Mouse (Mus musculus) MEL (cell line): ENCODE results near the gene Ubap1l.

Experiments
- BHLHE40 ChIP-seq: IDR thresholded peaks from 2 replicates; pipeline ENCODE4 v1.6.1; 2012; ENCODE audit warnings: low read depth, mild to moderate bottlenecking, inconsistent platforms, low read length, improper control_type of control experiment, borderline replicate concordance
- CTCF ChIP-seq, 3 experiments: IDR thresholded peaks in 2 of 3; conservative IDR thresholded peaks in 1 of 3; 2 replicates each; pipeline ENCODE4 v1.5.1; 2011 to 2012; ENCODE audit warnings: low read length in 3 of 3, low read depth in 2 of 3, mild to moderate bottlenecking in 2 of 3, improper control_type of control experiment in 1 of 3, inconsistent platforms in 1 of 3, mixed read lengths in 1 of 3, moderate library complexity in 1 of 3; ENCODE audit not compliant: control insufficient read depth in 1 of 3, insufficient read depth in 1 of 3, poor library complexity in 1 of 3, severe bottlenecking in 1 of 3
- EP300 ChIP-seq, 2 experiments: IDR thresholded peaks; 2 replicates each; pipeline ENCODE4 v1.6.1; 2011; ENCODE audit warnings: improper control_type of control experiment in 2 of 2, low read length in 2 of 2, low read depth in 1 of 2, mild to moderate bottlenecking in 1 of 2
- GATA1 ChIP-seq: IDR thresholded peaks from 2 replicates; pipeline ENCODE4 v1.6.1; 2011; ENCODE audit warnings: low read depth, low read length, improper control_type of control experiment
- NELFE ChIP-seq: IDR thresholded peaks from 2 replicates; pipeline ENCODE4 v1.6.1; 2011; ENCODE audit warnings: low read depth, low read length, improper control_type of control experiment
- POLR2A ChIP-seq, 2 experiments: IDR thresholded peaks; 2 replicates each; pipeline ENCODE4 v1.6.1; 2011 to 2012; ENCODE audit warnings: low read length in 2 of 2, mild to moderate bottlenecking in 2 of 2, control low read depth in 1 of 2, improper control_type of control experiment in 1 of 2, low read depth in 1 of 2, moderate library complexity in 1 of 2; ENCODE audit not compliant: control insufficient read depth in 1 of 2, insufficient read depth in 1 of 2, poor library complexity in 1 of 2
- ZKSCAN1 ChIP-seq: IDR thresholded peaks from 2 replicates; pipeline ENCODE4 v1.6.1; 2012; ENCODE audit warnings: low read depth, mild to moderate bottlenecking, inconsistent platforms, low read length, improper control_type of control experiment, moderate library complexity

DNA sequence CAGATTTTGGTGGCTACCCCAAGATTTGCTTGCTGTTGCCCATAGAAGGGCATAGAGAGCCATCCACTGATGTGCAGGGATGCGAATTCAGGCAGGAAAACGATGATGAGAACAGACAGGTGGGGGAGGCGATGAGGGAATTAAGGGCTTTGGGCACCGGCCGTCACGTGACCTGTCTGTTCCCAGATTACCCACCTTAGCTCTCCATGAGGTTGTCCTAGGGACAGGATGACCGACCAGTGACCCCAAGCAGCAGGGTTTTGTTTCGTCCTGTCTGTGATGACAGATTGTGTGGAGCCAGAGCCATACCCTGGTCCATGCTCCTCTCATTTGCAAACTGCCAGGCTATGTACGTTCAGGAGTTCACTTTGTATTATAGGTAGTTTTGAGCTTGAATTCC is 2.8 kb downstream of the Ubap1l start:
- TF ChIP-seq POLR2A (IDR thresholded peaks at IDR 0.05; ENCODE audit: control insufficient read depth in 1 of 2, insufficient read depth in 1 of 2, low read depth in 1 of 2, low read length in 2 of 2, poor library complexity in 1 of 2), result no peak
- TF ChIP-seq CTCF (IDR thresholded peaks at IDR 0.05 in 2 of 3, conservative IDR thresholded peaks at IDR 0.05 in 1 of 3; ENCODE audit: control insufficient read depth in 1 of 3, insufficient read depth in 1 of 3, low read depth in 2 of 3, low read length in 3 of 3, poor library complexity in 1 of 3, severe bottlenecking in 1 of 3), result no peak
- TF ChIP-seq NELFE, result no peak
- TF ChIP-seq BHLHE40, result no peak
- no peak for TF ChIP-seq ZKSCAN1
- TF ChIP-seq EP300 (IDR thresholded peaks at IDR 0.05; ENCODE audit: low read depth in 1 of 2, low read length in 2 of 2), result no peak
- no peak for TF ChIP-seq GATA1
